Mouse (Mus musculus) cerebellum, adult 2 months (tissue): ENCODE measurements around the gene Nts. TPM values are rescaled to one million over a fixed set of nuclear protein-coding genes. Genes with fewer than 3 reads are reported as not detected.
"Not testable (repeated sequence)": the region's sequence is repeated elsewhere in the genome, so short reads cannot be mapped to it uniquely, and the experiment has no call there.

Source experiments
- DNase-seq, 2 experiments: peaks; one replicate each; pipeline ENCODE4 v3.0.0; 2021
- H3K27ac ChIP-seq: fragments of 200-500 bp; 2 replicates; pipeline ENCODE4 v1.5.1; 2012; ENCODE audit warnings: low read length, control low read depth, inconsistent platforms; ENCODE audit not compliant: insufficient read depth
- H3K27me3 ChIP-seq: fragments of 200-500 bp; 2 replicates; pipeline ENCODE4 v1.6.1; 2012; ENCODE audit warnings: inconsistent platforms, mild to moderate bottlenecking, low read length, moderate library complexity; ENCODE audit not compliant: control insufficient read depth, insufficient read depth
- H3K4me1 ChIP-seq: fragments of 200-500 bp; 2 replicates; pipeline ENCODE4 v1.6.1; 2011; ENCODE audit warnings: low read length; ENCODE audit not compliant: control insufficient read depth, insufficient read depth
- H3K4me3 ChIP-seq: fragments of 200-500 bp; replicated peaks from 2 replicates; pipeline ENCODE3; 2011; ENCODE audit warnings: mild to moderate bottlenecking, low read depth, low read length, control low read depth; ENCODE audit not compliant: insufficient read depth
- CTCF ChIP-seq: fragments of 200-500 bp; IDR thresholded peaks from 2 replicates; pipeline ENCODE4 v1.5.1; 2011; ENCODE audit warnings: low read depth, mild to moderate bottlenecking, control low read depth, low read length, moderate library complexity, borderline replicate concordance; ENCODE audit not compliant: insufficient read depth
- POLR2A ChIP-seq: fragments of 200-500 bp; IDR thresholded peaks from 2 replicates; pipeline ENCODE4 v1.6.1; 2011; ENCODE audit warnings: low read length, control low read depth, borderline replicate concordance; ENCODE audit not compliant: insufficient read depth
- WGBS: fragments of 180-500 bp; shearing (Covaris S2); methylation state at CpG from one replicate; pipeline ENCODE4 v1.1.7; 2018; 5-methylcytosine and 5-hydroxymethylcytosine counted together
- polyA plus RNA-seq: library from polyadenylated mRNA; depleted of rRNA; stranded (reverse); fragments of >200 nt; gene quantifications from 2 replicates; pipeline ENCODE4 v1.2.3, GENCODE M21; 2012; rRNA removed

Gene Nts
- polyA plus RNA-seq, 1 experiment = 5.2 TPM

DNA sequence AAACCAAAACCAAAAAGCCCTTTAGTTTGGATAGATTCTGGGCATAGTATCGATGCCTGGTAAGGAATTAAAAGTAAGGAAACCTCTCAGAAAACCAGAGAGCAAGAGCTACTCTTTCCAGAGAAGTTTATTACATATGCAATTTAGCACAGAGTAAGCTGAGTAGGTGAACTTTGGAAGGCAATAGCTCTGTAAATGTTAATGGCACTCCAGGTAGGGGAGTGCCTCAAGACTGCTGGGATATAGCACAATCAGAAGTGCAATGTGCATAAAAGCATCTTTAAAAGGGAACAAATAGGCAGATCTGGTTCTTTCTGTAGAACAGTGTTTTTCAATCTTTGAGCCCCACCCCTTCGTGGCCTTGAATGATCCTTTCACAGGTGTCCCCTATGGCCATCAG, 20.9 kb downstream of the Nts start:
- H3K27me3 ChIP-seq = no peaks in the 10 kb centered on the region
- DNase-seq = no peak
- no peak overlapping the region for H3K27ac ChIP-seq
- TF ChIP-seq POLR2A (no peak), CTCF (no peak)
- no peak overlapping the region for H3K4me3 ChIP-seq
- 89% methylated on average over 2 of the region's 2 CpGs for WGBS
- H3K4me1 ChIP-seq = no peaks in the 10 kb centered on the region

GRCm38 (mm10) chr10:102451756-102452155, 38.5 kb downstream of the Nts start:
- no peaks in the 10 kb centered on the region for H3K4me1 ChIP-seq
- peak; percentile 4 to 19 for DNase-seq
- WGBS = 12% methylated on average over 7 of the region's 7 CpGs
- TF ChIP-seq POLR2A (no peak), CTCF (peak; percentile 60; the same call in 1 of the 2 replicates)
- H3K27ac ChIP-seq = no peak overlapping the region
- H3K27me3 ChIP-seq = no peaks in the 10 kb centered on the region
- H3K4me3 ChIP-seq = no peak overlapping the region

DNA sequence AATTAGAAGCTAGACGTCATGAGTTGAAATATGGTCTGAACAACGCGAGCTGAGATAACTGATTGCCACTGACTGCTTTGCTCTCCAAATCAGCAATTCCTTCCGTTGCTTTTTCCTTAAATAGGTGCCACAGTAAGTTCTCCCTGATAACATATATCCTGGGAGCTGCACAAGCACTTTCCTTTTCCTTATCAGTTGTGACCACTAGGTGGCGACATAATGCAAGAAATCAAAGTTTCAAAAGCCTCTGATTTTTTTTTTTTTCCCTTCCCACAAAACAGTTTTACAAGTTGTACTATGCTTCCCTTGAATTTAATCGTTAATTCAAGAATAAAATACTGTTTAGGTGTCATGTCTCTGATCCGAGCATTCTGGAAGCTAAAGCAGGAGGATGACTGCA, 40.8 kb downstream of the Nts start:
- DNase-seq = peak in 1 of 2 experiments; percentile 24
- no peaks in the 10 kb centered on the region for H3K4me1 ChIP-seq
- H3K4me3 ChIP-seq = no peak overlapping the region
- no peak for TF ChIP-seq POLR2A
- peak; percentile 22; the same call in 1 of the 2 replicates for TF ChIP-seq CTCF
- no peaks in the 10 kb centered on the region for H3K27me3 ChIP-seq
- WGBS = 5% methylated on average over 7 of the region's 7 CpGs
- H3K27ac ChIP-seq = no peak overlapping the region

DNA sequence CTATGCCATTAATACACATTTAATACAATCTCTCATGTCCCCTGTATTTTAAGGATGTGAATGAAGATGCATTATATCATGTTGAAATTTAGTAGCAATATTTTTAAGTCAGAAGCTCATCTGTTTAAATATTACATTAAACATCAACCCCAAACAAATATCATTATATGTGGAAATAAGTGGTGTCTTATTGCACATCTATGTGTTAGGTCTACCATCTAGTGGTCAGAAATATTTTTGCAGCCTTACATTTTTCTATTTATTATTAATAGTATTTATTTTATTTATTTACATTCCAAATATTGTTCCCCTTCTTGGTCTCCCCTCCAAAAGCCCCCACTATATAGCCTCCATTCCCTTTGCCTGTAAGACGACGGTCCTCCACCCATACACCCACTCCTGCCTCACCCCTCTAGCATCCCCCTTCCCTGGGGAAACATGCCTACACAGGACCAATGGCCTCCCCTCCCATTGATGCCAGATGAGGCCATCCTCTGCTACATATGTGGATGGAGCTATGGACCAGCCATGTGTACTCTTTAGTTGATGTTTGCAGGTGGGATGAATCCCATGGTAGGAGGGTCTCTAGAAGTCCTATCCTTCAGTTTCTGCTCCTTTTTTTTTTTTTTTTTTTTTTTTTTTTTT, 45.3 kb downstream of the Nts start:
- DNase-seq = no peak
- Histone ChIP-seq H3K4me3 (no peak overlapping the region), H3K4me1 (no peaks in the 10 kb centered on the region), H3K27me3 (no peaks in the 10 kb centered on the region), H3K27ac (no peak overlapping the region)
- TF ChIP-seq POLR2A (no peak), CTCF (no peak)
- WGBS = 38% methylated on average over 2 of the region's 2 CpGs

- not testable (repeated sequence) for H3K27ac ChIP-seq, H3K4me3 ChIP-seq, DNase-seq, H3K4me1 ChIP-seq, H3K27me3 ChIP-seq
- 31% methylated on average over 6 of the region's 6 CpGs for WGBS
Measured at GRCm38 (mm10) chr10:102435467-102435866, 54.8 kb downstream of the Nts start.

GRCm38 (mm10) chr10:102435048-102435447, 55.2 kb downstream of the Nts start:
- TF ChIP-seq CTCF = peak; percentile 27; the same call in 1 of the 2 replicates
- H3K27me3 ChIP-seq, H3K27ac ChIP-seq, H3K4me1 ChIP-seq, H3K4me3 ChIP-seq: not testable (repeated sequence)
- peak; percentile 2 to 28 for DNase-seq
- 5% methylated on average over 7 of the region's 7 CpGs for WGBS

Other genes starting within 250 kb of the Nts start
- 1.0 and 1.4 TPM in 2 replicates for gene Rassf9, start 21.7 kb upstream of the Nts start, polyA plus RNA-seq